Mouse (Mus musculus) heart, postnatal 0 days (tissue): ENCODE data around the gene Mcl1.

Experiments
- CTCF ChIP-seq: IDR thresholded peaks from 2 replicates; pipeline ENCODE4 v1.5.1; 2016; ENCODE audit warnings: antibody characterized with exemption, control low read depth, low read depth
- EP300 ChIP-seq: IDR thresholded peaks from 2 replicates; pipeline ENCODE4 v1.6.1; 2016; ENCODE audit warnings: antibody characterized with exemption, low read depth

DNA sequence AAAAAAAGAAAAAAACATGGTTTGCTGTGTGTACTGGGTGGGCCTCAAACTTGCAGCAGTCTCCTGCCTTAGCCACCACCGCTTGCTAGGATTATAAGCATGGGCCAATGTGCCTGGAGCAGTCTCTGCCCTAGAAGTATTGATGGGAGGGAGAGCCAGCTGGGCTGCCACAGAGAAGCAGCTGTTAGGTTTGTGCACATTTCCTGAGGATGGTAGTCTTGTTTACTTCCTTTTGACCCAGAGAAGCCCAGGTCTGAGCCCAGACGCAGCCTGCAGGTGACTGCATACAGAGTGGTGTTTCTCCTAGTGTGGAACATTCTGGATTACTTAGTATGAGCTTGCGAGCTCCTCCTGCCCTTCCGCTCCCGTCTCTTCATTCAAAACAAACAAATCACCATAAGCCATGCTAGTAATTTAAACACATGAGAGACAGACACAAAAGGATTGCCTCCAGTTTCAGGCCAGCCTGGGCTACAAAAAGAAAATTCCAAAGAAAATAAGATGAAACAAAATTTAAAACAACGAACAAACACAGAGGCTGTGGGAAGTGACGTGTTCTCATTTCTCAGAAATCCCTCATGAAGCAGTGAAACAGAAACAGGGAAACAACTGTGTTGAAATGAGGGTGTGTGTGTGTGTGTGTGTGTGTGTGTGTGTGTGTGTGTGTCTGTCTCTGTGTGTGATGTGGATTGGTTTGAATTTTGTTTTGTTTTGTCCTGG lies 10.2 kb downstream of the Mcl1 start:
- TF ChIP-seq CTCF (no peak), EP300 (no peak)
